Mouse (Mus musculus) CH12.LX (cell line): ENCODE data around the gene Tarbp1.

Experiments
- CTCF ChIP-seq, 2 experiments: IDR thresholded peaks in 1 of 2; conservative IDR thresholded peaks in 1 of 2; 2 replicates each; pipeline ENCODE4 v1.5.1; 2011 to 2012; ENCODE audit warnings: low read depth in 2 of 2, low read length in 2 of 2, improper control_type of control experiment in 1 of 2, inconsistent platforms in 1 of 2, mild to moderate bottlenecking in 1 of 2, moderate library complexity in 1 of 2
- POLR2A ChIP-seq: IDR thresholded peaks from 2 replicates; pipeline ENCODE4 v1.6.1; 2011; ENCODE audit warnings: low read depth, mild to moderate bottlenecking, improper control_type of control experiment, low read length
- RAD21 ChIP-seq: IDR thresholded peaks from 2 replicates; pipeline ENCODE4 v1.6.1; 2011; ENCODE audit warnings: low read depth, mild to moderate bottlenecking, low read length, improper control_type of control experiment, moderate library complexity
- USF1 ChIP-seq: IDR thresholded peaks from 2 replicates; pipeline ENCODE4 v1.6.1; 2014; ENCODE audit warnings: low read depth, mild to moderate bottlenecking, inconsistent platforms, low read length, improper control_type of control experiment

DNA sequence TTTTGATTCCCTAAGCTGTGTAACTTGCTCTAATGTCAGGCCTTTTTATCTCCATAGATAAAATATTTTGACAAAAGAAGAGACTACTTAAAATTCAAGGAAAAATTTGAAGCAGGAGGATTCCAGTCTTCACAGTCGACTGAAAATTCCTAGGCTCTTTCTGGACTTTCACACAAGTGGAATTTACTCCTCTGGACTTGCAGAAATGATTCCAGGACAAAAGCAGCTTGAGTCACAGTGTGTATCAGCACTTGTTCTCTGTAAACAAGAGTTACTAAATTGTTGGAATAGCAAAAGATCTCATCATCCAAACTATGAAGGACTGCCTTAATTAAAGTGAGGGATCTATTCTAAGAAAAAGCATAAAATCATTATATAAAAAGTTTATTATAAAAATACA, 49.9 kb downstream of the Tarbp1 start:
- TF ChIP-seq CTCF (conservative IDR thresholded peaks at IDR 0.05 in 1 of 2, IDR thresholded peaks at IDR 0.05 in 1 of 2; ENCODE audit: low read depth in 2 of 2, low read length in 2 of 2), result no peak
- TF ChIP-seq RAD21, result no peak
- no peak for TF ChIP-seq USF1
- no peak for TF ChIP-seq POLR2A
